ENCODE assay signal across 8 mouse cellular contexts in genomic region chrX:20617176-20617902, GRCm38 (mm10). TPM values are rescaled to one million over a fixed set of nuclear protein-coding genes. Genes with fewer than 3 reads are reported as not detected.
DNase-seq lines count a peak whose midpoint lies in the region; ATAC-seq lines count a peak whose summit lies in the region.

TSS of gene Rbm10 (plus strand) at chrX:20617503.
TSS of gene Ndufb11 (minus strand) at chrX:20617619.

- H3K27me3 ChIP-seq in heart, embryonic 14.5 days (ENCODE audit: control insufficient read depth, insufficient read depth, low read length): no peaks in the 10 kb centered on the region
- no peaks in the 10 kb centered on the region for H3K27me3 ChIP-seq in liver, embryonic 13.5 days
- no peaks in the 10 kb centered on the region for H3K27me3 ChIP-seq in stomach, embryonic 16.5 days (ENCODE audit: control insufficient read depth, insufficient read depth, low read length)

- DNase-seq in c-Kit-negative CD71-positive TER-119-positive erythroid progenitor cells, embryonic 14.5 days (ENCODE audit: low read depth, low spot score): peak; percentile 65
- DNase-seq in fibroblast of lung, adult 2 months (ENCODE audit: low read depth): peak; percentile 60
- peak; percentile 88 for DNase-seq in kidney, postnatal 14 days
- peak; percentile 81 for DNase-seq in liver, embryonic 13.5 days
- peak; percentile 67 for DNase-seq in neural tube, embryonic 10.5 days (ENCODE audit: extremely low spot score, low spot score)

- peak within 1 kb of the TSS; percentile 69 for H3K4me2 ChIP-seq in heart, embryonic 14.5 days (ENCODE audit: low read length)
- peak within 1 kb of the TSS; percentile 73 for H3K4me2 ChIP-seq in liver, embryonic 13.5 days
- peak within 1 kb of the TSS; percentile 59 for H3K4me2 ChIP-seq in stomach, embryonic 16.5 days (ENCODE audit: low read depth, low read length)

- peaks cover 0 to 12% of the 10 kb centered on the region in 2 experiments; a peak in 1 of 4 replicates for H3K4me1 ChIP-seq in heart, embryonic 14.5 days (ENCODE audit: control insufficient read depth in 2 of 2, insufficient read depth in 2 of 2, low read length in 2 of 2)
- peaks cover 20% of the 10 kb centered on the region for H3K4me1 ChIP-seq in liver, embryonic 13.5 days (replicated peaks)
- H3K4me1 ChIP-seq in stomach, embryonic 16.5 days (ENCODE audit: control insufficient read depth, insufficient read depth, low read length): 0 out of 2 replicates have a peak, but pooled peaks cover 8% of the 10 kb centered on the region

- ATAC-seq in CD4-positive, CD25-positive, alpha-beta regulatory T cell, adult 4 months: peak; percentile 90
- ATAC-seq in heart, embryonic 14.5 days (ENCODE audit: insufficient number of reproducible peaks, insufficient read depth, low FRiP score, low read depth): peak; percentile 96
- peak; percentile 98 for ATAC-seq in liver, embryonic 13.5 days (ENCODE audit: low read depth)
- ATAC-seq in stomach, embryonic 16.5 days (ENCODE audit: insufficient read depth, low FRiP score): peak; percentile 98

- no peaks in the 10 kb centered on the region for H3K9me3 ChIP-seq in heart, embryonic 14.5 days (ENCODE audit: control insufficient read depth, low read length)
- no peaks in the 10 kb centered on the region for H3K9me3 ChIP-seq in liver, embryonic 13.5 days (replicated peaks)
- no peaks in the 10 kb centered on the region for H3K9me3 ChIP-seq in stomach, embryonic 16.5 days (replicated peaks; ENCODE audit: control insufficient read depth, low read length)

- peaks cover 38% of the 10 kb centered on the region for H3K36me3 ChIP-seq in heart, embryonic 14.5 days (ENCODE audit: control insufficient read depth, insufficient read depth, low read length)
- H3K36me3 ChIP-seq in liver, embryonic 13.5 days: peaks cover 42% of the 10 kb centered on the region
- no peaks in the 10 kb centered on the region; the same call in 1 of the 2 replicates for H3K36me3 ChIP-seq in stomach, embryonic 16.5 days (ENCODE audit: control insufficient read depth, insufficient read depth, low read length)

- H3K27ac ChIP-seq in heart, embryonic 14.5 days (replicated peaks in 1 of 2; ENCODE audit: control insufficient read depth in 1 of 2, insufficient read depth in 1 of 2, low read depth in 2 of 2, low read length in 2 of 2): peak within 1 kb of the TSS; percentile 89 to 99
- H3K27ac ChIP-seq in liver, embryonic 13.5 days: peak within 1 kb of the TSS; percentile 85
- H3K27ac ChIP-seq in stomach, embryonic 16.5 days (ENCODE audit: low read length): peak within 1 kb of the TSS; percentile 88

- H3K4me3 ChIP-seq in heart, embryonic 14.5 days (ENCODE audit: control insufficient read depth in 1 of 2, insufficient read depth in 1 of 2, low read depth in 1 of 2, low read length in 2 of 2): peak within 1 kb of the TSS; percentile 53 to 95
- peak within 1 kb of the TSS; percentile 81 for H3K4me3 ChIP-seq in liver, embryonic 13.5 days (replicated peaks)
- H3K4me3 ChIP-seq in stomach, embryonic 16.5 days (replicated peaks; ENCODE audit: low read length): peak within 1 kb of the TSS; percentile 62

- peak within 1 kb of the TSS; percentile 80 for H3K9ac ChIP-seq in heart, embryonic 14.5 days (ENCODE audit: low read length)
- peak within 1 kb of the TSS; percentile 89 for H3K9ac ChIP-seq in liver, embryonic 13.5 days
- peak within 1 kb of the TSS; percentile 77 for H3K9ac ChIP-seq in stomach, embryonic 16.5 days (ENCODE audit: low read length)

- 16% methylated on average over 47 of the region's 49 CpGs for WGBS in heart, embryonic 14.5 days
- 12% methylated on average over 48 of the region's 49 CpGs for WGBS in liver, embryonic 13.5 days (ENCODE audit: insufficient replicate concordance)
- WGBS in stomach, embryonic 16.5 days: 13% methylated on average over 46 of the region's 49 CpGs

RNA-seq across cellular contexts. Expression of gene Rbm10, which starts in this region (rescaled TPM):
- 10 to 100 TPM; 37.6 to 61.7 TPM for polyA plus RNA-seq in CD4-positive, CD25-positive, alpha-beta regulatory T cell, adult 4 months (2017; shearing (Covaris generic))
- polyA plus RNA-seq in heart, embryonic 14.5 days (2014; fragmentation: Nextera tagmentation; extraction: Ambion mirVana): 32.9 and 33.9 TPM in 2 replicates
- 35.9 and 40.2 TPM in 2 replicates for polyA plus RNA-seq in liver, embryonic 13.5 days (2015; fragmentation: Nextera tagmentation; extraction: Ambion mirVana)
- polyA plus RNA-seq in stomach, embryonic 16.5 days (2015; fragmentation: Nextera tagmentation; extraction: Ambion mirVana): 52.7 and 53.6 TPM in 2 replicates

RNA-seq across cellular contexts. Expression of gene Ndufb11, which starts in this region (rescaled TPM):
- 100 to 1,000 TPM; 218 to 246 TPM for polyA plus RNA-seq in CD4-positive, CD25-positive, alpha-beta regulatory T cell, adult 4 months (2017; shearing (Covaris generic))
- 476 and 493 TPM in 2 replicates for polyA plus RNA-seq in heart, embryonic 14.5 days (2014; fragmentation: Nextera tagmentation; extraction: Ambion mirVana)
- polyA plus RNA-seq in liver, embryonic 13.5 days (2015; fragmentation: Nextera tagmentation; extraction: Ambion mirVana): 158 and 169 TPM in 2 replicates
- 222 and 251 TPM in 2 replicates for polyA plus RNA-seq in stomach, embryonic 16.5 days (2015; fragmentation: Nextera tagmentation; extraction: Ambion mirVana)

Comparison
In these comparisons a context has a peak if more than half of its experiments do, and no peak if none do; other contexts are left out.
1. Peak in every context shown above with its lines: DNase-seq, ATAC-seq, H3K4me3 ChIP-seq and H3K27ac ChIP-seq.